Mouse (Mus musculus): ENCODE measurements around the gene Chmp1a. TPM values are rescaled to one million over a fixed set of nuclear protein-coding genes. Genes with fewer than 3 reads are reported as not detected.
A peak's percentile ranks its signal among the peaks of the same experiment; 100 is the strongest.

Gene Chmp1a
- total and polyA plus RNA-seq, 2 experiments, result 51.5 to 67.1 TPM

GRCm38 (mm10) chr8:123191908-123192307, 20.7 kb downstream of the Chmp1a start:
- Histone ChIP-seq H3K36me3 (ENCODE audit: control insufficient read depth, insufficient read depth, low read length) (no peaks in the 10 kb centered on the region), H3K27me3 (ENCODE audit: control insufficient read depth, insufficient read depth, low read length) (no peaks in the 10 kb centered on the region), H3K27ac (replicated peaks; ENCODE audit: insufficient read depth, low read depth, low read length) (no peak overlapping the region), H3K79me2 (ENCODE audit: control insufficient read depth, insufficient read depth, low read length) (no peaks in the 10 kb centered on the region), H3K9ac (ENCODE audit: low read depth, low read length) (no peak overlapping the region), H3K4me3 (ENCODE audit: insufficient read depth, low read depth, low read length) (no peak overlapping the region), H3K4me1 (ENCODE audit: control insufficient read depth, insufficient read depth, low read length) (peaks cover 6% of the 10 kb centered on the region)
- WGBS, result 25% methylated on average over 8 of the region's 8 CpGs
- peak; percentile 61 for DNase-seq (ENCODE audit: extremely low read depth, low read depth, low spot score)
- TF ChIP-seq POLR2A (IDR thresholded peaks at IDR 0.05; ENCODE audit: extremely low read depth, insufficient read depth, low read length) (no peak), CTCF (IDR thresholded peaks at IDR 0.05; ENCODE audit: low read depth, low read length) (no peak)

- peak; percentile 68 for DNase-seq (ENCODE audit: extremely low read depth, low read depth, low spot score)
- no peaks in the 10 kb centered on the region for H3K36me3 ChIP-seq (ENCODE audit: control insufficient read depth, insufficient read depth, low read length)
- no peak for TF ChIP-seq POLR2A (IDR thresholded peaks at IDR 0.05; ENCODE audit: extremely low read depth, insufficient read depth, low read length)
- peak; percentile 90 for TF ChIP-seq CTCF (IDR thresholded peaks at IDR 0.05; ENCODE audit: low read depth, low read length)
- H3K4me3 ChIP-seq (ENCODE audit: insufficient read depth, low read depth, low read length), result no peak overlapping the region
- H3K27me3 ChIP-seq (ENCODE audit: control insufficient read depth, insufficient read depth, low read length), result no peaks in the 10 kb centered on the region
- H3K79me2 ChIP-seq (ENCODE audit: control insufficient read depth, insufficient read depth, low read length), result no peaks in the 10 kb centered on the region
- 4% methylated on average over 9 of the region's 9 CpGs for WGBS
- H3K9ac ChIP-seq (ENCODE audit: low read depth, low read length), result peak overlapping the region; percentile 23; the same call in 1 of the 2 replicates
- H3K4me1 ChIP-seq (ENCODE audit: control insufficient read depth, insufficient read depth, low read length), result peaks cover 6% of the 10 kb centered on the region
- no peak overlapping the region for H3K27ac ChIP-seq (replicated peaks; ENCODE audit: insufficient read depth, low read depth, low read length)
Observed at GRCm38 (mm10) chr8:123190678-123191077, 21.9 kb downstream of the Chmp1a start.

- no peaks in the 10 kb centered on the region for H3K36me3 ChIP-seq (ENCODE audit: control insufficient read depth, insufficient read depth, low read length)
- no peak for DNase-seq (ENCODE audit: extremely low read depth, low read depth, low spot score)
- WGBS, result 36% methylated on average over 7 of the region's 7 CpGs
- peaks cover 6% of the 10 kb centered on the region for H3K4me1 ChIP-seq (ENCODE audit: control insufficient read depth, insufficient read depth, low read length)
- no peaks in the 10 kb centered on the region for H3K27me3 ChIP-seq (ENCODE audit: control insufficient read depth, insufficient read depth, low read length)
- TF ChIP-seq CTCF (IDR thresholded peaks at IDR 0.05; ENCODE audit: low read depth, low read length) (no peak), POLR2A (IDR thresholded peaks at IDR 0.05; ENCODE audit: extremely low read depth, insufficient read depth, low read length) (no peak)
- no peak overlapping the region for H3K27ac ChIP-seq (replicated peaks; ENCODE audit: insufficient read depth, low read depth, low read length)
- no peak overlapping the region for H3K4me3 ChIP-seq (ENCODE audit: insufficient read depth, low read depth, low read length)
- no peak overlapping the region for H3K9ac ChIP-seq (ENCODE audit: low read depth, low read length)
- no peaks in the 10 kb centered on the region for H3K79me2 ChIP-seq (ENCODE audit: control insufficient read depth, insufficient read depth, low read length)
Observed at GRCm38 (mm10) chr8:123188841-123189240, 23.7 kb downstream of the Chmp1a start.

GRCm38 (mm10) chr8:123188006-123188405, 24.6 kb downstream of the Chmp1a start:
- DNase-seq (ENCODE audit: extremely low read depth, low read depth, low spot score), result no peak
- Histone ChIP-seq H3K4me3 (ENCODE audit: insufficient read depth, low read depth, low read length) (no peak overlapping the region), H3K9ac (ENCODE audit: low read depth, low read length) (no peak overlapping the region), H3K79me2 (ENCODE audit: control insufficient read depth, insufficient read depth, low read length) (no peaks in the 10 kb centered on the region), H3K36me3 (ENCODE audit: control insufficient read depth, insufficient read depth, low read length) (no peaks in the 10 kb centered on the region), H3K27ac (replicated peaks; ENCODE audit: insufficient read depth, low read depth, low read length) (no peak overlapping the region), H3K27me3 (ENCODE audit: control insufficient read depth, insufficient read depth, low read length) (no peaks in the 10 kb centered on the region), H3K4me1 (ENCODE audit: control insufficient read depth, insufficient read depth, low read length) (peaks cover 6% of the 10 kb centered on the region)
- WGBS, result 83% methylated on average over 2 of the region's 2 CpGs
- TF ChIP-seq CTCF (IDR thresholded peaks at IDR 0.05; ENCODE audit: low read depth, low read length) (no peak), POLR2A (IDR thresholded peaks at IDR 0.05; ENCODE audit: extremely low read depth, insufficient read depth, low read length) (no peak)

- DNase-seq (ENCODE audit: extremely low read depth, low read depth, low spot score), result no peak
- Histone ChIP-seq H3K36me3 (ENCODE audit: control insufficient read depth, insufficient read depth, low read length) (no peaks in the 10 kb centered on the region), H3K4me3 (ENCODE audit: insufficient read depth, low read depth, low read length) (no peak within 1 kb of the TSS; the same call in 1 of the 2 replicates), H3K27ac (replicated peaks; ENCODE audit: insufficient read depth, low read depth, low read length) (no peak within 1 kb of the TSS), H3K4me1 (ENCODE audit: control insufficient read depth, insufficient read depth, low read length) (peaks cover 6% of the 10 kb centered on the region), H3K27me3 (ENCODE audit: control insufficient read depth, insufficient read depth, low read length) (no peaks in the 10 kb centered on the region), H3K79me2 (ENCODE audit: control insufficient read depth, insufficient read depth, low read length) (no peaks in the 10 kb centered on the region), H3K9ac (ENCODE audit: low read depth, low read length) (no peak within 1 kb of the TSS)
- no peak for TF ChIP-seq POLR2A (IDR thresholded peaks at IDR 0.05; ENCODE audit: extremely low read depth, insufficient read depth, low read length)
- 56% methylated on average over 19 of the region's 19 CpGs for WGBS
Observed at GRCm38 (mm10) chr8:123185566-123186409, 26.8 kb downstream of the Chmp1a start, which contains the start of gene Dpep1. Dpep1 (plus strand) TSS chr8:123186242.

GRCm38 (mm10) chr8:123181391-123181790, 31.2 kb downstream of the Chmp1a start:
- no peaks in the 10 kb centered on the region for H3K27me3 ChIP-seq (ENCODE audit: control insufficient read depth, insufficient read depth, low read length)
- peak overlapping the region; percentile 48 for H3K9ac ChIP-seq (ENCODE audit: low read depth, low read length)
- H3K27ac ChIP-seq (replicated peaks; ENCODE audit: insufficient read depth, low read depth, low read length), result peak overlapping the region; percentile 71
- TF ChIP-seq POLR2A (IDR thresholded peaks at IDR 0.05; ENCODE audit: extremely low read depth, insufficient read depth, low read length), result no peak
- TF ChIP-seq CTCF (IDR thresholded peaks at IDR 0.05; ENCODE audit: low read depth, low read length), result no peak
- WGBS, result 45% methylated on average over 3 of the region's 3 CpGs
- no peaks in the 10 kb centered on the region for H3K79me2 ChIP-seq (ENCODE audit: control insufficient read depth, insufficient read depth, low read length)
- DNase-seq (ENCODE audit: extremely low read depth, low read depth, low spot score), result peak; percentile 98
- no peaks in the 10 kb centered on the region for H3K36me3 ChIP-seq (ENCODE audit: control insufficient read depth, insufficient read depth, low read length)
- H3K4me1 ChIP-seq (ENCODE audit: control insufficient read depth, insufficient read depth, low read length), result peaks cover 4% of the 10 kb centered on the region; the same call in 1 of the 2 replicates
- peak overlapping the region; percentile 24 for H3K4me3 ChIP-seq (ENCODE audit: insufficient read depth, low read depth, low read length)

Measured in liver, adult 2 months (tissue).